Mouse (Mus musculus): ENCODE measurements around the gene Sema3f. TPM values are rescaled to one million over a fixed set of nuclear protein-coding genes. Genes with fewer than 3 reads are reported as not detected.

The Sema3f gene
- polyA plus RNA-seq, 1 experiment, result 30.7 TPM

DNA sequence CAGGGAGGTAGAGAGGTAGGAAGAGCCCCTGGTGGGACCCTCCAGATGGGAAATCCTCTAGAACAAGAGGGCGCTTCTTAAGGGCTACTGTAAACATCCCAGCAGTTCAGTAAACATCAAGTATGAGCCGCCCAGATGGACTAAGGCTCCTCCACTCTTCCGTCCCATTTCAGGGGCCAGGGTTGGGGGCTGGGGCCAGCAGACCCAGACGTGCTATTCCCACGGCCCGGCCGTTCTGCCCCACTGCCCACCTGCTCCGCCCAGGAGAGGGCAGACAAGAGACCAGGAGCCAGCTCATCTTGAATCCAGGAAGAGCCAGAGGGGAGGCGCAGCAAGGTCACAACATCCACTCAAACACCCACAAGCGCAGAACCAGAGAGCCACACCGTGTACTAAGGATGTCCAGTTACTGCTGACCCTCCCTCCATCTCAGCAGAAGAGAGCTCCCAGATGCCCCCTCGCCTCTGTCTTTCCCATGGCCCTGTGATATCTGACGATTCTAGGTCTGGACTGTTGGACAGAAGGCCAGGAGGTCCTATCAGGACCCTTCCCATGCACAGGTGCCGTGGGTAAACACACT lies 11.6 kb downstream of the Sema3f start:
- TF ChIP-seq POLR2A (IDR thresholded peaks at IDR 0.05; ENCODE audit: low read depth, low read length), result no peak
- no peak for TF ChIP-seq CTCF (IDR thresholded peaks at IDR 0.05; ENCODE audit: extremely low read depth, insufficient read length, insufficient replicate concordance, low read depth, low read length)
- Histone ChIP-seq H3K27me3 (ENCODE audit: control insufficient read depth, insufficient read depth, low read length) (no peaks in the 10 kb centered on the region), H3K4me3 (ENCODE audit: low read depth, low read length) (no peak overlapping the region), H3K36me3 (ENCODE audit: control insufficient read depth, insufficient read depth, low read length) (no peaks in the 10 kb centered on the region), H3K4me1 (ENCODE audit: control insufficient read depth, insufficient read depth, insufficient read length, low read length) (peaks cover 16% of the 10 kb centered on the region), H3K27ac (ENCODE audit: insufficient read depth, low read depth, low read length) (peak overlapping the region; percentile 53; the same call in 1 of the 2 replicates)
- WGBS, result 69% methylated on average over 14 of the region's 14 CpGs

DNA sequence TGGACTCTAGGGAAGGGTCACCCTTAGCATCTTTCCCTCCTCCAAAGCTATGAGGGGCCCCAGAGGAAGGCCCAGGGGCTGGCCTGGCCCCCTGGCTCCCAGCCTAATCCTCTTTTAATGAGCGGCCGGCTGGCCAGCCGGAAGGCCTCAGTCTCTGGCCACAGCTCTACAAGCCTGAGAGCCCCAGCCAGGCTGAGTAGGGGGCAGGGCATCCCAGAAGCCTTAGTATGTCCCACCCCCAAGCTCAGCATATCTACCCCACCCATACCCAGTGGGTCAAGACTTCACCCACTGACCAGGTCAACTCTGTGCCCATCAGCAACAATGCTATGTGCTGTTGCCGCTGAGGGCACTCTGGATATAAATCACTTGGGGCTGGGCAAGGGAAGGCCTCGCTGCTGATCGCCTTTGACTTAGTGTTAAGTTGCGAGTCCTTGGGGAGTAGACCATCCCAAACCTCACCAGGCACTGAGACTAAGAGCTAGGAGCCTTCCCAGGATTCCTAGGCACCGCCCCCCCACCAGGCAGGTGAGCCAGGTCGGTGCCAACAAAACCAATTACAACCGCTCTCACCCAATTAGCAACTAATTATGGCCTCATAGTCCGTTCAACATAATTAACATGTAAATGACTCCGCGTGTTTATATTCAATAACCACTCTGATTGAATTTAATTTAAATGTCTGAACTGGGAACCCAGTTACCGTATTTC lies 12.3 kb downstream of the Sema3f start:
- H3K4me3 ChIP-seq (ENCODE audit: low read depth, low read length), result no peak overlapping the region
- H3K4me1 ChIP-seq (ENCODE audit: control insufficient read depth, insufficient read depth, insufficient read length, low read length), result peaks cover 16% of the 10 kb centered on the region
- no peaks in the 10 kb centered on the region for H3K36me3 ChIP-seq (ENCODE audit: control insufficient read depth, insufficient read depth, low read length)
- TF ChIP-seq CTCF (IDR thresholded peaks at IDR 0.05; ENCODE audit: extremely low read depth, insufficient read length, insufficient replicate concordance, low read depth, low read length) (no peak), POLR2A (IDR thresholded peaks at IDR 0.05; ENCODE audit: low read depth, low read length) (no peak)
- no peaks in the 10 kb centered on the region for H3K27me3 ChIP-seq (ENCODE audit: control insufficient read depth, insufficient read depth, low read length)
- 73% methylated on average over 14 of the region's 14 CpGs for WGBS
- no peak overlapping the region for H3K27ac ChIP-seq (ENCODE audit: insufficient read depth, low read depth, low read length)

DNA sequence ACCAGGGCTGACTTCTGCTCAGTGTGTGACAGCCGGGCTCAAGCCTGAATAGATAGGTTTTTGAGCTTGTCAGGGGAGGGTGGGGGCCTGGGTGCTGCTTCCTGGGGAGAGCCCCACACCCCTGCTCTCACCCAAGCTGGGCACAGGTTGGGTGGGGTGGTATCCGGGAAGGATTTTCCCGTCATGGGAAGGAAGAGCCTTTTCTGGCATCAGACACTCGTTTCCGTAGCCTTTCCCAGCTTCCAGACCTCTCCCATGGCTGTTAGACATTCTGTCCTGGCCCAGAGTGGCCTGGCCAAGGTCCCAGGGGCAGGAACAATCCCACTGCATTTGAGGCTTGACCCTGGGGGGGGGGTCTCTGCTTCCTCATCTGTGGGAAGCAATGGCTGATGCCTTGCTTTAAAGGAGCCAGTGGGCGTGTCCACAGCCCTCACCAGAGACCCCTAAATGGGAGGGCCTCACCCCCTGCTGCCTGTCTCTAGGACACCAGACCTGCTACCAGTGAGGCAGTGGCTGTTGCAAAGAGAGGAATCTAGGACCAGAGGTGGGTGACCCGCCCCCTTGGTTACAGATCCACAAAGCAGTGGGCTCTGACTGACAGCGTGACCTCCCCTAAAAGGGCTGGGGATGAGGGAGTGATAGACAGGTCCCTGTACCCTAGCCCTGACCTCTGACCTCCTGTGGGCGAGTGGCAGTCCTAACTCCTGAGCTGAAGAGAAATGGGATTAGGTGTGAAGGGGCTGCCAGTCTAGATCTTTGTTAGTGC lies 13.2 kb downstream of the Sema3f start:
- 81% methylated on average over 9 of the region's 9 CpGs for WGBS
- H3K36me3 ChIP-seq (ENCODE audit: control insufficient read depth, insufficient read depth, low read length), result no peaks in the 10 kb centered on the region
- peak overlapping the region; percentile 21 for H3K27ac ChIP-seq (ENCODE audit: insufficient read depth, low read depth, low read length)
- H3K4me1 ChIP-seq (ENCODE audit: control insufficient read depth, insufficient read depth, insufficient read length, low read length), result peaks cover 16% of the 10 kb centered on the region
- TF ChIP-seq POLR2A (IDR thresholded peaks at IDR 0.05; ENCODE audit: low read depth, low read length), result no peak
- TF ChIP-seq CTCF (IDR thresholded peaks at IDR 0.05; ENCODE audit: extremely low read depth, insufficient read length, insufficient replicate concordance, low read depth, low read length), result no peak
- no peaks in the 10 kb centered on the region for H3K27me3 ChIP-seq (ENCODE audit: control insufficient read depth, insufficient read depth, low read length)
- H3K4me3 ChIP-seq (ENCODE audit: low read depth, low read length), result no peak overlapping the region

GRCm38 (mm10) chr9:107696106-107696479 lies 14.2 kb downstream of the Sema3f start:
- Histone ChIP-seq H3K27ac (ENCODE audit: insufficient read depth, low read depth, low read length) (peak overlapping the region; percentile 7), H3K4me3 (ENCODE audit: low read depth, low read length) (no peak overlapping the region), H3K27me3 (ENCODE audit: control insufficient read depth, insufficient read depth, low read length) (no peaks in the 10 kb centered on the region), H3K36me3 (ENCODE audit: control insufficient read depth, insufficient read depth, low read length) (no peaks in the 10 kb centered on the region), H3K4me1 (ENCODE audit: control insufficient read depth, insufficient read depth, insufficient read length, low read length) (peaks cover 11% of the 10 kb centered on the region)
- 58% methylated on average over 6 of the region's 6 CpGs for WGBS
- TF ChIP-seq POLR2A (IDR thresholded peaks at IDR 0.05; ENCODE audit: low read depth, low read length) (no peak), CTCF (IDR thresholded peaks at IDR 0.05; ENCODE audit: extremely low read depth, insufficient read length, insufficient replicate concordance, low read depth, low read length) (no peak)

- Histone ChIP-seq H3K27ac (ENCODE audit: insufficient read depth, low read depth, low read length) (peak overlapping the region; percentile 45), H3K4me1 (ENCODE audit: control insufficient read depth, insufficient read depth, insufficient read length, low read length) (peaks cover 11% of the 10 kb centered on the region), H3K36me3 (ENCODE audit: control insufficient read depth, insufficient read depth, low read length) (no peaks in the 10 kb centered on the region; the same call in 1 of the 2 replicates), H3K27me3 (ENCODE audit: control insufficient read depth, insufficient read depth, low read length) (no peaks in the 10 kb centered on the region), H3K4me3 (ENCODE audit: low read depth, low read length) (no peak overlapping the region)
- TF ChIP-seq CTCF (IDR thresholded peaks at IDR 0.05; ENCODE audit: extremely low read depth, insufficient read length, insufficient replicate concordance, low read depth, low read length) (no peak), POLR2A (IDR thresholded peaks at IDR 0.05; ENCODE audit: low read depth, low read length) (no peak)
- WGBS, result 83% methylated on average over 12 of the region's 12 CpGs
Observed at GRCm38 (mm10) chr9:107695441-107696105, 14.7 kb downstream of the Sema3f start.

- Histone ChIP-seq H3K4me3 (ENCODE audit: low read depth, low read length) (no peak overlapping the region), H3K36me3 (ENCODE audit: control insufficient read depth, insufficient read depth, low read length) (no peaks in the 10 kb centered on the region; the same call in 1 of the 2 replicates), H3K27me3 (ENCODE audit: control insufficient read depth, insufficient read depth, low read length) (no peaks in the 10 kb centered on the region), H3K4me1 (ENCODE audit: control insufficient read depth, insufficient read depth, insufficient read length, low read length) (peaks cover 4% of the 10 kb centered on the region; the same call in 1 of the 2 replicates), H3K27ac (ENCODE audit: insufficient read depth, low read depth, low read length) (no peak overlapping the region)
- TF ChIP-seq CTCF (IDR thresholded peaks at IDR 0.05; ENCODE audit: extremely low read depth, insufficient read length, insufficient replicate concordance, low read depth, low read length) (no peak), POLR2A (IDR thresholded peaks at IDR 0.05; ENCODE audit: low read depth, low read length) (no peak)
- WGBS, result 60% methylated on average over 7 of the region's 7 CpGs
Observed at GRCm38 (mm10) chr9:107694627-107695026, 15.6 kb downstream of the Sema3f start.

Measured in small intestine, adult 2 months (tissue).